Mouse (Mus musculus) neutrophil, adult 59 days (primary cell): Measurements from ENCODE around the gene Zbtb43. TPM values are rescaled to one million over a fixed set of nuclear protein-coding genes. Genes with fewer than 3 reads are reported as not detected.

Experiments used
- total RNA-seq, 2 experiments: library from RNA; stranded (reverse); gene quantifications; 1 replicate in 1 of 2; 2 replicates in 1 of 2; pipeline ENCODE4 v1.2.4; 2023

Gene Zbtb43
- 10 to 100 TPM; 12.9 to 15.0 TPM for total RNA-seq

GRCm38 (mm10) chr2:33468466-33469097 lies at the start of gene Zbtb43:
Zbtb43 (minus strand) TSS chr2:33468559.

GRCm38 (mm10) chr2:33430771-33431699 lies 37.3 kb downstream of the Zbtb43 start, which contains the start of gene Zbtb34:
Zbtb34 (minus strand) TSS chr2:33431324.

Other genes with a start within 250 kb of the Zbtb43 start
- gene Ralgps1, start 97.1 kb downstream of the Zbtb43 start, total RNA-seq: 10 to 100 TPM; 33.6 to 35.8 TPM
- 10 to 100 TPM; 32.5 to 34.8 TPM for gene Zbtb34, start 37.2 kb downstream of the Zbtb43 start, total RNA-seq
- not detected for gene Lmx1b, start 172.0 kb upstream of the Zbtb43 start, total RNA-seq